Mouse (Mus musculus) MEL (cell line): Measurements from ENCODE around the gene Adar. TPM values are rescaled to one million over a fixed set of nuclear protein-coding genes. Genes with fewer than 3 reads are reported as not detected.

Experiments used
- DNase-seq: peaks from one replicate; pipeline ENCODE4 v3.0.0; 2011; ENCODE audit warnings: low read depth, low spot score
- H3K27ac ChIP-seq: 2 replicates; pipeline ENCODE4 v1.5.1; 2012; ENCODE audit warnings: low read depth, mild to moderate bottlenecking, control low read depth, low read length, moderate library complexity; ENCODE audit not compliant: control insufficient read depth
- H3K27me3 ChIP-seq, 2 experiments: fragments of 150-350 bp in 1 of 2; sonication (generic) in 1 of 2; 2 replicates each; pipeline ENCODE4 v1.6.1; 2012; ENCODE audit warnings: low read length in 2 of 2, mild to moderate bottlenecking in 2 of 2, improper control_type of control experiment in 1 of 2, moderate library complexity in 1 of 2; ENCODE audit not compliant: insufficient read depth in 2 of 2, control insufficient read depth in 1 of 2
- H3K36me3 ChIP-seq, 2 experiments: 2 replicates each; pipeline ENCODE4 v1.6.1; 2012 to 2014; ENCODE audit warnings: low read length in 2 of 2, improper control_type of control experiment in 1 of 2, inconsistent platforms in 1 of 2, mild to moderate bottlenecking in 1 of 2; ENCODE audit not compliant: insufficient read depth in 2 of 2, control insufficient read depth in 1 of 2
- H3K4me1 ChIP-seq, 2 experiments: fragments of 150-350 bp in 1 of 2; sonication (generic) in 1 of 2; 2 replicates each; pipeline ENCODE4 v1.6.1; 2012; ENCODE audit warnings: low read length in 2 of 2, improper control_type of control experiment in 1 of 2, mild to moderate bottlenecking in 1 of 2; ENCODE audit not compliant: insufficient read depth in 2 of 2, control insufficient read depth in 1 of 2
- H3K4me3 ChIP-seq, 2 experiments: fragments of 150-350 bp in 1 of 2; sonication (generic) in 1 of 2; 2 replicates each; pipeline ENCODE4 v1.5.1; 2012; ENCODE audit warnings: low read depth in 2 of 2, low read length in 2 of 2, mild to moderate bottlenecking in 2 of 2, moderate library complexity in 2 of 2, control low read depth in 1 of 2, improper control_type of control experiment in 1 of 2; ENCODE audit not compliant: control insufficient read depth in 1 of 2, insufficient read depth in 1 of 2
- H3K79me2 ChIP-seq: 2 replicates; pipeline ENCODE4 v1.6.1; 2012; ENCODE audit warnings: mild to moderate bottlenecking, low read length, moderate library complexity; ENCODE audit not compliant: control insufficient read depth, poor library complexity, insufficient read depth
- H3K9ac ChIP-seq: 2 replicates; pipeline ENCODE4 v1.6.1; 2012; ENCODE audit warnings: low read depth, mild to moderate bottlenecking, control low read depth, low read length, moderate library complexity; ENCODE audit not compliant: control insufficient read depth, poor library complexity, severe bottlenecking
- H3K9me3 ChIP-seq: fragments of 150-350 bp; sonication (generic); replicated peaks from 2 replicates; pipeline ENCODE4 v1.6.1; 2012; ENCODE audit warnings: mild to moderate bottlenecking, low read length, improper control_type of control experiment, moderate library complexity; ENCODE audit not compliant: insufficient read depth
- CHD2 ChIP-seq: IDR thresholded peaks from 2 replicates; pipeline ENCODE4 v1.6.1; 2011; ENCODE audit warnings: low read length, improper control_type of control experiment
- CTCF ChIP-seq, 3 experiments: IDR thresholded peaks in 2 of 3; conservative IDR thresholded peaks in 1 of 3; 2 replicates each; pipeline ENCODE4 v1.5.1; 2011 to 2012; ENCODE audit warnings: low read length in 3 of 3, low read depth in 2 of 3, mild to moderate bottlenecking in 2 of 3, improper control_type of control experiment in 1 of 3, inconsistent platforms in 1 of 3, mixed read lengths in 1 of 3, moderate library complexity in 1 of 3; ENCODE audit not compliant: control insufficient read depth in 1 of 3, insufficient read depth in 1 of 3, poor library complexity in 1 of 3, severe bottlenecking in 1 of 3
- E2F4 ChIP-seq: IDR thresholded peaks from 2 replicates; pipeline ENCODE4 v1.6.1; 2011; ENCODE audit warnings: low read depth, low read length, improper control_type of control experiment, borderline replicate concordance
- ELF1 ChIP-seq: IDR thresholded peaks from 2 replicates; pipeline ENCODE4 v1.6.1; 2014; ENCODE audit warnings: low read depth, mild to moderate bottlenecking, inconsistent platforms, low read length, improper control_type of control experiment, moderate library complexity
- EP300 ChIP-seq, 2 experiments: IDR thresholded peaks; 2 replicates each; pipeline ENCODE4 v1.6.1; 2011; ENCODE audit warnings: improper control_type of control experiment in 2 of 2, low read length in 2 of 2, low read depth in 1 of 2, mild to moderate bottlenecking in 1 of 2
- ETS1 ChIP-seq: IDR thresholded peaks from 2 replicates; pipeline ENCODE4 v1.6.1; 2012; ENCODE audit warnings: low read depth, mild to moderate bottlenecking, inconsistent platforms, low read length, improper control_type of control experiment, moderate library complexity
- GABPA ChIP-seq: IDR thresholded peaks from 2 replicates; pipeline ENCODE4 v1.6.1; 2012; ENCODE audit warnings: low read depth, mild to moderate bottlenecking, inconsistent platforms, low read length, improper control_type of control experiment, moderate library complexity
- GATA1 ChIP-seq: IDR thresholded peaks from 2 replicates; pipeline ENCODE4 v1.6.1; 2011; ENCODE audit warnings: low read depth, low read length, improper control_type of control experiment
- HCFC1 ChIP-seq: IDR thresholded peaks from 2 replicates; pipeline ENCODE4 v1.6.1; 2012; ENCODE audit warnings: low read depth, mild to moderate bottlenecking, inconsistent platforms, low read length, improper control_type of control experiment, moderate library complexity
- KAT2A ChIP-seq: conservative IDR thresholded peaks from 2 replicates; pipeline ENCODE4 v1.6.1; 2012; ENCODE audit warnings: low read depth, low read length, improper control_type of control experiment, inconsistent platforms
- MAX ChIP-seq: IDR thresholded peaks from 2 replicates; pipeline ENCODE4 v1.6.1; 2011; ENCODE audit warnings: low read length, improper control_type of control experiment
- MEF2A ChIP-seq: IDR thresholded peaks from 2 replicates; pipeline ENCODE4 v1.6.1; 2014; ENCODE audit warnings: low read depth, mild to moderate bottlenecking, inconsistent platforms, low read length, improper control_type of control experiment; ENCODE audit not compliant: poor library complexity, insufficient replicate concordance, severe bottlenecking; ENCODE audit errors: extremely low read depth
- MXI1 ChIP-seq: IDR thresholded peaks from 2 replicates; pipeline ENCODE4 v1.6.1; 2011; ENCODE audit warnings: mild to moderate bottlenecking, low read depth, low read length, improper control_type of control experiment
- MYC ChIP-seq: IDR thresholded peaks from 2 replicates; pipeline ENCODE4 v1.6.1; 2011; ENCODE audit warnings: low read depth, mild to moderate bottlenecking, low read length, improper control_type of control experiment, moderate library complexity
- NELFE ChIP-seq: IDR thresholded peaks from 2 replicates; pipeline ENCODE4 v1.6.1; 2011; ENCODE audit warnings: low read depth, low read length, improper control_type of control experiment
- NRF1 ChIP-seq: IDR thresholded peaks from 2 replicates; pipeline ENCODE4 v1.6.1; 2014; ENCODE audit warnings: low read depth, mild to moderate bottlenecking, inconsistent platforms, low read length, improper control_type of control experiment, moderate library complexity; ENCODE audit not compliant: poor library complexity, insufficient read depth, severe bottlenecking
- POLR2A ChIP-seq, 2 experiments: IDR thresholded peaks; 2 replicates each; pipeline ENCODE4 v1.6.1; 2011 to 2012; ENCODE audit warnings: low read length in 2 of 2, mild to moderate bottlenecking in 2 of 2, control low read depth in 1 of 2, improper control_type of control experiment in 1 of 2, low read depth in 1 of 2, moderate library complexity in 1 of 2; ENCODE audit not compliant: control insufficient read depth in 1 of 2, insufficient read depth in 1 of 2, poor library complexity in 1 of 2
- POLR2AphosphoS2 ChIP-seq: IDR thresholded peaks from 2 replicates; pipeline ENCODE4 v1.6.1; 2011; ENCODE audit warnings: low read length, improper control_type of control experiment
- POLR2AphosphoS5 ChIP-seq: IDR thresholded peaks from 2 replicates; pipeline ENCODE4 v1.6.1; 2012; ENCODE audit warnings: low read depth, borderline replicate concordance, mild to moderate bottlenecking, inconsistent platforms, low read length, moderate library complexity, mixed read lengths
- RAD21 ChIP-seq: IDR thresholded peaks from 2 replicates; pipeline ENCODE4 v1.6.1; 2011; ENCODE audit warnings: mild to moderate bottlenecking, low read depth, low read length, improper control_type of control experiment
- RCOR1 ChIP-seq: IDR thresholded peaks from 2 replicates; pipeline ENCODE4 v1.6.1; 2012; ENCODE audit warnings: low read depth, mild to moderate bottlenecking, inconsistent platforms, low read length, improper control_type of control experiment
- SMC3 ChIP-seq: IDR thresholded peaks from 2 replicates; pipeline ENCODE4 v1.6.1; 2011; ENCODE audit warnings: low read depth, low read length, improper control_type of control experiment
- TBP ChIP-seq: IDR thresholded peaks from 2 replicates; pipeline ENCODE4 v1.8.0; 2011; ENCODE audit warnings: low read depth, low read length, improper control_type of control experiment
- UBTF ChIP-seq: IDR thresholded peaks from 2 replicates; pipeline ENCODE4 v1.6.1; 2012; ENCODE audit warnings: low read depth, mild to moderate bottlenecking, inconsistent platforms, low read length, improper control_type of control experiment, moderate library complexity, borderline replicate concordance; ENCODE audit not compliant: insufficient read depth
- USF2 ChIP-seq, 2 experiments: IDR thresholded peaks; 2 replicates each; pipeline ENCODE4 v1.6.1; 2011 to 2012; ENCODE audit warnings: improper control_type of control experiment in 2 of 2, low read length in 2 of 2, borderline replicate concordance in 1 of 2, inconsistent platforms in 1 of 2, low read depth in 1 of 2, mild to moderate bottlenecking in 1 of 2; ENCODE audit not compliant: insufficient read depth in 1 of 2
- ZC3H11A ChIP-seq: IDR thresholded peaks from 2 replicates; pipeline ENCODE4 v1.6.1; 2012; ENCODE audit warnings: low read depth, mild to moderate bottlenecking, inconsistent platforms, low read length, improper control_type of control experiment
- ZKSCAN1 ChIP-seq: IDR thresholded peaks from 2 replicates; pipeline ENCODE4 v1.6.1; 2012; ENCODE audit warnings: low read depth, mild to moderate bottlenecking, inconsistent platforms, low read length, improper control_type of control experiment, moderate library complexity
- ZNF384 ChIP-seq: IDR thresholded peaks from 2 replicates; pipeline ENCODE4 v1.6.1; 2012; ENCODE audit warnings: low read depth, mild to moderate bottlenecking, inconsistent platforms, low read length, improper control_type of control experiment
- polyA plus RNA-seq, 2 experiments: library from polyadenylated mRNA; stranded (reverse) in 1 of 2; unstranded in 1 of 2; fragments of >175 nt in 1 of 2; fragments of >200 nt in 1 of 2; gene quantifications; 2 replicates each; pipeline versions ENCODE4 v1.2.1 to v1.2.4; 2012; ENCODE audit warnings: low replicate concordance in 2 of 2, low read depth in 1 of 2; ENCODE audit not compliant: insufficient read length in 2 of 2, insufficient read depth in 1 of 2, missing spikeins in 1 of 2
- total RNA-seq: library from RNA; depleted of rRNA; stranded (reverse); fragments of 300-350 nt; gene quantifications from 2 replicates; pipeline ENCODE4 v1.2.3, GENCODE M21; 2012

Gene Adar
- total and polyA plus RNA-seq, 3 experiments: 26.7 to 124 (median 45.1) TPM

DNA sequence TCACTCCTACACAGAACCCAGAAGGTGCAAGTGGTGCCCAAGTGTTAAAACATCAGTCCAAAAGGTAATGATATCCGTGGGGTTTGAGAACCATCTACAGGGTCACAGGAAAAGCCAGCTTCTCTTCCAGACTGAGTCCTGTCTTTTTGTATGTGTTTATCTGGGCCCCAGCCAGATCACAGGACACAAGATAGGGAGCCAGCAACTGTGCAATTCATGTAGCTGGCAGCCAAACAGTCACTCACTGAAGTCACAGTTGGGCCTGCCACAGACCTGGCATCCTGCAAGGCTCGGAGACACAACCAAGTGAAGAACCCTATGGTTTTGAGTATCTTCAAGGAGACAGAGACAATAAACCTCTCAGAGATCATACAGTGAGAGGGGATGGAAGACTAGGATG, 43.0 kb downstream of the Adar start:
- Histone ChIP-seq H3K27me3 (no peaks in the 10 kb centered on the region), H3K9me3 (no peaks in the 10 kb centered on the region), H3K9ac (no peak overlapping the region), H3K4me3 (no peak overlapping the region), H3K36me3 (no peaks in the 10 kb centered on the region), H3K27ac (no peak overlapping the region), H3K79me2 (no peaks in the 10 kb centered on the region), H3K4me1 (no peaks in the 10 kb centered on the region)
- no peak for TF ChIP-seq MYC
- TF ChIP-seq GATA1: no peak
- no peak for TF ChIP-seq POLR2AphosphoS5
- TF ChIP-seq ZKSCAN1: no peak
- TF ChIP-seq MXI1: no peak
- no peak for TF ChIP-seq E2F4
- TF ChIP-seq MEF2A: no peak
- no peak for TF ChIP-seq MAX
- TF ChIP-seq ZNF384: no peak
- TF ChIP-seq ZC3H11A: no peak
- TF ChIP-seq ELF1: no peak
- no peak for TF ChIP-seq USF2 (IDR thresholded peaks at IDR 0.05; ENCODE audit: borderline replicate concordance in 1 of 2, insufficient read depth in 1 of 2, low read depth in 1 of 2, low read length in 2 of 2)
- TF ChIP-seq POLR2AphosphoS2: no peak
- no peak for TF ChIP-seq NELFE
- TF ChIP-seq RAD21: no peak
- TF ChIP-seq SMC3: no peak
- TF ChIP-seq HCFC1: no peak
- no peak for TF ChIP-seq GABPA
- no peak for TF ChIP-seq UBTF
- TF ChIP-seq CHD2: no peak
- DNase-seq: no peak

DNA sequence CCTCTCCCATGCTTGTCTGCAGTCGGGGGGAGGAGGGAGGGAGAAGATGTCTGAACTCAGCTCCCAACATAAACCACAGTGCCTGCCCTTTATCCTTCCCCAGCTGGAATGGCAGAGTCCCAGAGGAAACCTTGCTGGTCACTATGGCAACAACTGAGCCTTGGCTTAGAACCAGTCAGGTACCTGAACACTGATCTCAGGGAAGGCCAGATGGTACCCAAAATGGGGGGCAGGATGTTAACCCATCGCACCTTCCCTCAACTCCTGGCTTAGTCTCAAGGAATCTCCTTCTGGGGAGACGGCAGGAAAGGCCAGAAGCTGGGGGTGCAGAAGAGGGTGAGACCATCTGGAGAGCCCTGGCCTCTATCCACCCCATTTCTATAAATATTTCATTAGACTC, 45.0 kb downstream of the Adar start:
- H3K27ac ChIP-seq: no peak overlapping the region
- no peak overlapping the region for H3K4me3 ChIP-seq
- H3K27me3 ChIP-seq: no peaks in the 10 kb centered on the region
- no peaks in the 10 kb centered on the region for H3K79me2 ChIP-seq
- no peak for DNase-seq
- TF ChIP-seq RCOR1 (no peak), ETS1 (no peak), MAX (no peak), POLR2AphosphoS2 (no peak), POLR2A (IDR thresholded peaks at IDR 0.05; ENCODE audit: control insufficient read depth in 1 of 2, insufficient read depth in 1 of 2, low read depth in 1 of 2, low read length in 2 of 2, poor library complexity in 1 of 2) (no peak), NELFE (no peak), TBP (no peak), MXI1 (no peak), ELF1 (no peak), MEF2A (no peak), NRF1 (no peak), KAT2A (no peak), RAD21 (no peak), POLR2AphosphoS5 (no peak), EP300 (IDR thresholded peaks at IDR 0.05; ENCODE audit: low read depth in 1 of 2, low read length in 2 of 2) (no peak), SMC3 (no peak), CTCF (IDR thresholded peaks at IDR 0.05 in 2 of 3, conservative IDR thresholded peaks at IDR 0.05 in 1 of 3; ENCODE audit: control insufficient read depth in 1 of 3, insufficient read depth in 1 of 3, low read depth in 2 of 3, low read length in 3 of 3, poor library complexity in 1 of 3, severe bottlenecking in 1 of 3) (no peak)
- no peaks in the 10 kb centered on the region for H3K9me3 ChIP-seq
- H3K36me3 ChIP-seq: no peaks in the 10 kb centered on the region
- no peak overlapping the region for H3K9ac ChIP-seq
- H3K4me1 ChIP-seq: no peaks in the 10 kb centered on the region
